Mouse (Mus musculus) kidney, postnatal 25 days (tissue): Measurements from ENCODE around the gene Calml4.
"Not testable (repeated sequence)": the region's sequence is repeated elsewhere in the genome, so short reads cannot be mapped to it uniquely, and the experiment has no call there.

Experiments
- DNase-seq, 2 experiments: peaks; one replicate each; pipeline ENCODE4 v3.0.0; 2021; ENCODE audit warnings: mixed read lengths in 2 of 2

The Calml4 gene

DNA sequence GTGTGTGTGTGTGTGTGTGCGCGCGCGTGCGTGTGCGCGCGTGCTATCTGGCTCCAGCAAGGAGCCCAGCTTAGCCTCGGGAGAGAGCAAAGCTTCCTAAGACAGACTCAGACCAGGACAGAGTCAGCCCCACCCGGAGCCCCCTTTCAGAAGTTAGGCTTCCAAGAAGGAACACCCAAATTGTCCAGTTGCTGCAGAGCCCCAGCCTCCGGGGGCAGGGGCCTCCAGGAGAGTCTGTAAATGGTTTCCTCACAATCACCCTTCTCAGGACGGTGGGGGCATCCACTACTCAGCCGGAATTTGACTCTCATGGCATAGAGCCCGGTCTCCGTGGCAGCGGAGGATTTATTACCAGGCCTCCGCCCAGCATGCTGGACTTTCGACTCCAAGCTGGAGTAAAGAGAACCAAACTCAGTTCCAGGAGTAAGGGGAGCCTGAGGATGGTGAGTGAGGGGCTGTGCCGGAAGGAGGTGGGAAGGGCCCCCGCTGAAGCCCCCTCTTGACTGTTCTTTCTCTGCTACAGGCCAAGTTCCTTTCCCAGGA lies at the start of gene Calml4:
TSS of gene Calml4 (plus strand) at position 362 of the 543 bp plus-strand sequence.
- peak; percentile 96 to 97 for DNase-seq

GRCm38 (mm10) chr9:62810095-62810494 lies 47.8 kb upstream of the Calml4 start:
- DNase-seq: no peak

- DNase-seq: no peak
Observed at GRCm38 (mm10) chr9:62810543-62811515, 47.1 kb upstream of the Calml4 start.

DNA sequence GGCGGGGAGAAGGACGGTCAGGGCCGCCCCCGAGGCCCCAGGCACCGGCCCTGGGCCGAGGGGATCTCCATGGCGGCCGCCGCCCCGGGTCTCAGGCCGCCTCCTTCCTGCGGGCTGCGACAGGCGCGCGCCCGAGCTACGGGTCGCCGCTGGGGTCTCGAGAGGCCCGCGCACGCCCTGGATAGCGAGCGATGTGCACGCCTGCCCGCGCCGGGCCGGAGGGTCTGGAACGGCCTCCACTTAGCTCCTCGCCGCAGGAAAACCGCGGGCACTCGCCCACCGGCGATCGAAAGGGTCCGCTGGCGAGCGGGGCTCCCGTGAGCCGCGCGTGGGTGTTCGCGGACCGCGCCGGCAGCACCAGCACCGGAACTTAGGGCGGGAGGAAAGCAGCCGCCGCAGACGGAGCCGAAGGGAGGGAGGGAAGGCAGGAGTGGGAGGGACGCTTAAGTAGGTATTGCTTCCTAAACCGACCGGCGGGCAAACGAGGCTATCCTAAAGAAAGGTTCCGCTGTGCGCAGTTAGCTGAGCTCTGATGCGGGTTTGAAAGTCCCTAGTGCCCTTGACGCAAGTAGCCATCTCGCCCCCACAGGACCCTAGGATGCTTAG lies 46.3 kb upstream of the Calml4 start, which contains the start of gene Fem1b:
TSS of gene Fem1b (minus strand) at position 419 of the 606 bp plus-strand sequence.
- DNase-seq: peak; percentile 91 to 95

GRCm38 (mm10) chr9:62812216-62813049 lies 45.4 kb upstream of the Calml4 start:
- no peak for DNase-seq

DNA sequence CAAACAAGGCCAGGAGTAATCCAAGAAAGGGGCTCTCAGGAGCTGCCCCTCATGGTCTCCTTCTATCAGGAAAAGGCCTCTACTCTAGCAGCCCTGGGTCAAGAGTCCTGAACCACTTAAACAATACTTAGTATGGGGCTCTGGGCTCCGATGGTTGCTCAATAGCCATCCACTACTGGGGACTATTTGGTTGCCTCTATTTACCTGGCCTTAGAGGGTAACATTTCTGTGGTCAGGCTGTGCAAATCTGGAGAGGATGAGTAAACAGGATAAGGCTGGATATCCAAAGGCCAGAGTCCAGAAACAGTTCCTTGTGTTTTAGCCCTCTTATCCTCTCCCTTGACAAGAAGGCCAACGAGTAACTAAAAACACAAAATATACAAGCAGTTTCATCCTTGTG lies 43.1 kb upstream of the Calml4 start:
- DNase-seq: no peak

GRCm38 (mm10) chr9:62816323-62817098 lies 41.4 kb upstream of the Calml4 start:
- DNase-seq: no peak

- DNase-seq: peak; percentile 16 to 32
Observed at GRCm38 (mm10) chr9:62817099-62817571, 40.7 kb upstream of the Calml4 start.

DNA sequence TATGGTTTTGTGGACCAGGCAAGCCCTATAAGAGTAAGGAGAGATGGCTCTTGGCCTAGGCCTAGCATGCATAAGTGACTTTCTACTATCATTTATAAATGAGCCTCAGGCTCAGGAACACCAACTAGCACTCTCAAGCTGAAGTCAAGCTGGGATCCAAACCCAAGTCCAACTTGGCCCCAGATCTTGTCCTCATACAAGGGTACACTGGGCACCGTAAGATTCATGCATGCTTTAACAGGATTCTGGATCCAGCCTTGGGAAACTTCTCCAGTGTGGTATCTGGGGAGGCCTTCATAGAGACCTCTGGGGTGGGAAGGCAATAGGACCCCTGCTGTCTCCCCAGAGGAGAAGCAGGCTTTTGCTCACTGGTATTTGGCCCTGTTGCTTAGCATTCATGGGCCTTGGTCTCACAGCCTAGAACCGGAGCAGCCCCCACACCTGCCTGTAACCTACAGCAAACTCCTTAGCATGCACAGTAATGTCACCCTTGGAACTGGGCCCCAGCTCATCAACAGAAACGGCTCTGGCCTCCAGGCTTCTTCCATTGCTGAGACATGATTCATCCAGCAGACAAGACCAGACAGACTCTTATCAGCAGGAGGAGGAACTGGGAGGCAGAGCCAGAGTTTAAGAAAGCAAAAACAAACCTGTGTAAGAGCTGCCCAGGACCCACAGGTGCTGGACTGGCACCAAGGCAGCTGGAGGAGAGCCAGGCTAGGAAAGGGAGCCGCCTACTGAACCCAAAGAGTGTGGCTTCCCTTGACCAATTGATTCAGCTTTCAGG lies 39.9 kb upstream of the Calml4 start:
- peak; percentile 33 to 35 for DNase-seq

- no peak for DNase-seq
Observed at GRCm38 (mm10) chr9:62819494-62819893, 38.4 kb upstream of the Calml4 start.

GRCm38 (mm10) chr9:62819910-62820309 lies 38.0 kb upstream of the Calml4 start:
- DNase-seq: not testable (repeated sequence)

DNA sequence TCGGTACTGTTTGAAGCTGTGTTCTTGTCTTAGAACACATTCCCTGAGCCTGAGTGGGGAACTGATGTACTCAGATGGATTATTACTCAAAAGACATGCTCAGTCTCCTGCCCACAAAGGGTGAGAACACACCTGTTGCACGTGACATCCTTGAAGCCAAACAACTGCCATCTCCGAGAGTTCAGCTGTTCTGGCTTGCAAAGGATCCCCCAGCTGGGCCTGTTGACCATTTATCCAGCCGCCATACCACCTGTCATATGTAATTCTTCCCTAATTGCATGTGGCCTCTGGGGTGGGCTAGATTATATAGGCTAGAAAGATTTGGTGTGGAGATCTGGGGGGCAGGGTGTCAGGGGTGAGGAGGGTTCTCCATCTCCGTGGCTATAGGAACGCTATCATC lies 37.1 kb upstream of the Calml4 start:
- DNase-seq: peak in 1 of 2 experiments; percentile 13

DNA sequence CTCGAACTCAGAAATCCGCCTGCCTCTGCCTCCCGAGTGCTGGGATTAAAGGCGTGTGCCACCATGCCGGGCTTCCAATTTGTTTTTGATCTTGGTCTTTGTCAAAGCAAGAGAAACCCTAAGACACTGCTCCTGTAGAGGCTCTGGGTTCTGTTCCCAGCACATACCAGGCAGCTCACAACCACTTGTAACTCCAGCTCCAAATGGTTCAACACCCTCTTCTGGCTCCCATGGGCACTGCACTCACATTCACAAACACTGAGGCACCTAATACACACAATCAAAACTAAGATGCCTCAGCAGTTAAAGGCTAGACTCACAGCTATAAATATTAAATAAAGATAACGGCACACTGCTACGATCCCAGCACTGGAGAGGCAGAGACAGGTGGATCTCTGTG lies 36.1 kb upstream of the Calml4 start:
- peak in 1 of 2 experiments; percentile 15 for DNase-seq

- peak in 1 of 2 experiments; percentile 34 for DNase-seq
Observed at GRCm38 (mm10) chr9:62825791-62826393, 32.0 kb upstream of the Calml4 start.

DNA sequence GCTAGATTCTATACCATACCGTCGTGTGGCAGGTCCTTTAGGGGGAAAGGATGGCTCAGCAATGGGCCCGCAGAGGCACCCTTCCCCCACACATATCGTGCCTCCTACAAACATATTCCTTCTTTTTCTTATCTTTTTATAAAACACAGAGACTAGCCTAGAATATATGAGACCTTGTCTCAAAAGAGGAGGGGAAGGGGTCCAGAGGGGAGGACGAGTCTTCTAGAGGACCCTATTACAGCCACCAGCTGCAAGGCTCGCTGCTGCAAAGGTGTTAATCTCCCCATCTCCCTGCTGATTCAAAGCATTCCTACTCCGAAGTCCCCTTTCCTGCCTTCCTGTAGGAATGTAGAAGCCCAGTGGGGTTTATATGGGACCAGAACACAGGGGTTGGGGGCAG lies 31.4 kb upstream of the Calml4 start:
- peak in 1 of 2 experiments; percentile 11 for DNase-seq

DNA sequence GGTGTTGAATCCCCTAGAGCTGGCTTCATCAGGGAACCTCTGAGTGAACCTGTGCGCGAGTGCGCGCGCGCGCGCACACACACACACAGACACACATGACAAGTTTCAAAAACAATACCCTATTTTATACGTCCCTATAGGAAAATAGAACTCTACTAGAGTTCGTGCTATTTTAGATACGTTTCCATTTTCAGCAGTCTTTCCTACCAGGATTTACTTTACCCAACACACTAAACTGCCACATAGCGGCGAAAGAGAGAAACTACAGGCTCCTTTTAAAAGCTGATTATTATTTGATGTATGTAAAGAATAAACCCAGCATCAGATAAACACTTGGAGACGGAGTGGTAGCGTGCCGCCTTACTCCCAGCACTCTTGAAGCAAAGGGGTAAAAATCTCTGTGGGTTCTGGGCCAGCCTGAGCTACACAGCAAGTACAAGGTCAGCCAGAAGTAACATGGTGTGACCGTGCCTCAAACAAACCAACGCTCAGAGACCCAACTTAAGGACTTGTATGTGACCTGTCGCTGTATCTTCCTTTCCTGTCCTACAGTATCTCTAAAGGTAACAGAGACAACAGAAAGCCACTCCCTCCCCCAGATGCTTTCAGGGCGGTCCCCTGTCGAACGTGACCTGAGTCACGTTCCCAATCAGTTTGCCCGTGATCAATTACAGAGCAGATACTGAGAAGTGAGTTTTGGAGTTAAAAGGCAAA lies 29.8 kb upstream of the Calml4 start:
- peak in 1 of 2 experiments; percentile 46 for DNase-seq

DNA sequence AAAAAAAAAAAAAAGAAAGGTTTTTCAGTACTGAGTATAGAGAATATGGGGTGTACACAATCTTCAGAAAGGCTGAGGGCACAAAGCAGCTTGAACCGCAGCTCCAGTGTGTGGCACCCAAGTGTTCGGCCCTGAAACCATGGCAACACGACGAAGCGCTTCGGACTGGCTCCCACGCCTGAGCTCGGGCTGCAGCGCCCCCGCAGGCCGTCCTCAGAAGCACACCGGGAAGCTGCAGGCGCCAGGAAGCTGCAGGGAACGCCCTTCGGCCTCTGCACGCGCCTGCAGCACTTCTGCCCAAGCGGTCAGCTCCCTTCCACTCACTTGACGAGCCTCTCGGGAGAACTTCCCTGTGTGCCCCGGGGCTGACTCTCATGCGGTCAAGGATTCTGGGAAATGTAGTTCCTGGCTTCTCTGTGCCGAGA lies 29.2 kb upstream of the Calml4 start:
- DNase-seq: peak; percentile 98 to 99

- DNase-seq: no peak
Observed at GRCm38 (mm10) chr9:62829877-62830276, 28.0 kb upstream of the Calml4 start.

GRCm38 (mm10) chr9:62834906-62835305 lies 23.0 kb upstream of the Calml4 start:
- DNase-seq: no peak
